Mouse (Mus musculus) myocyte (in vitro differentiated cells): ENCODE data around the gene Tdrd5.

Experiments used
- CEBPB ChIP-seq: IDR thresholded peaks from 2 replicates; pipeline ENCODE4 v1.6.1; 2011; ENCODE audit warnings: mild to moderate bottlenecking, moderate library complexity; ENCODE audit not compliant: poor library complexity, insufficient read depth, severe bottlenecking
- MYOG ChIP-seq, 3 experiments: IDR thresholded peaks; one replicate each; pipeline ENCODE4 v1.6.1; 2011; ENCODE audit warnings: control low read depth in 2 of 3, low read depth in 2 of 3, mild to moderate bottlenecking in 2 of 3; ENCODE audit not compliant: insufficient read length in 2 of 3, control insufficient read depth in 1 of 3, insufficient read depth in 1 of 3
- POLR2A ChIP-seq: IDR thresholded peaks from one replicate; pipeline ENCODE4 v1.6.1; 2011; ENCODE audit warnings: low read depth, mild to moderate bottlenecking, control low read depth, moderate library complexity; ENCODE audit not compliant: insufficient read length
- REST ChIP-seq: IDR thresholded peaks from one replicate; pipeline ENCODE4 v1.6.1; 2011; ENCODE audit warnings: mild to moderate bottlenecking, control low read depth, moderate library complexity; ENCODE audit not compliant: insufficient read depth, insufficient read length
- USF1 ChIP-seq: IDR thresholded peaks from one replicate; pipeline ENCODE4 v1.6.1; 2011; ENCODE audit warnings: low read depth, mild to moderate bottlenecking, control low read depth, moderate library complexity

DNA sequence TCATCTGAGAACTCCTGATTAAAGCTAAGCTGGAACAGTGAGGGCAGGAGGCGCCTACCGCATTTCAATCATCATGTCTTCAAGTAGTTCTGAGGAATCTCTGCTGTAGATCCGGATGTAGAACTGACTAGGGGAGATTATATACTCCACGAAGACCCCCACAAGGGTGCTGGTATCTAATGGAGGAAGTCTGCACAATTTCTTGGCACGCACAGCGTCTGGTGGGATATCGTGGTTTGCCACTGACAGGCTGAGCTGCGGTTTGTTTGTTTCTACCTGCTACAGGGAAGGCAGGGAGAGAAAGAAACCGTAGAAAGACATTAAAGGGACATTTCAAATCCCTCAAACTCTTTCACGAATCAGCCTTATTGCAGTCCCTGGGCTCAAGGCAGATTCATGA lies 19.3 kb downstream of the Tdrd5 start:
- TF ChIP-seq USF1: no peak
- TF ChIP-seq POLR2A: no peak
- no peak for TF ChIP-seq REST
- no peak for TF ChIP-seq CEBPB
- no peak for TF ChIP-seq MYOG (IDR thresholded peaks at IDR 0.05; ENCODE audit: control insufficient read depth in 1 of 3, insufficient read depth in 1 of 3, insufficient read length in 2 of 3, low read depth in 2 of 3)
